Mouse (Mus musculus) spleen, adult 2 months (tissue): ENCODE data around the gene Csnk1e. TPM values are rescaled to one million over a fixed set of nuclear protein-coding genes. Genes with fewer than 3 reads are reported as not detected.

ENCODE experiments used
- DNase-seq, 2 experiments: peaks; one replicate each; pipeline versions ENCODE4 v3.0.0 to v3.0.0-alpha.2; 2012 to 2021; ENCODE audit warnings: low spot score in 2 of 2, low read depth in 1 of 2
- H3K27ac ChIP-seq: fragments of 200-500 bp; 2 replicates; pipeline ENCODE4 v1.5.1; 2012; ENCODE audit warnings: low read length, inconsistent platforms; ENCODE audit not compliant: insufficient read depth
- H3K27me3 ChIP-seq: fragments of 200-500 bp; 2 replicates; pipeline ENCODE4 v1.6.1; 2012; ENCODE audit warnings: mild to moderate bottlenecking, moderate library complexity, low read length, inconsistent platforms; ENCODE audit not compliant: control insufficient read depth, insufficient read depth
- H3K36me3 ChIP-seq: fragments of 200-500 bp; 2 replicates; pipeline ENCODE4 v1.6.1; 2012; ENCODE audit warnings: mild to moderate bottlenecking, low read length, inconsistent platforms; ENCODE audit not compliant: control insufficient read depth, insufficient read depth
- H3K4me1 ChIP-seq: fragments of 200-500 bp; 2 replicates; pipeline ENCODE4 v1.6.1; 2011; ENCODE audit warnings: inconsistent platforms; ENCODE audit not compliant: control insufficient read depth, insufficient read depth, insufficient read length
- H3K4me3 ChIP-seq: fragments of 200-500 bp; 2 replicates; pipeline ENCODE4 v1.5.1; 2011; ENCODE audit warnings: mild to moderate bottlenecking, inconsistent platforms; ENCODE audit not compliant: insufficient read depth, insufficient read length; ENCODE audit errors: extremely low read depth
- CTCF ChIP-seq: fragments of 200-500 bp; IDR thresholded peaks from 2 replicates; pipeline ENCODE4 v1.5.1; 2011; ENCODE audit warnings: mild to moderate bottlenecking, inconsistent platforms; ENCODE audit not compliant: insufficient read depth, insufficient read length, insufficient replicate concordance; ENCODE audit errors: extremely low read depth
- POLR2A ChIP-seq: fragments of 200-500 bp; IDR thresholded peaks from 2 replicates; pipeline ENCODE4 v1.6.1; 2011; ENCODE audit warnings: low read depth, low read length, inconsistent platforms
- WGBS: fragments of 180-500 bp; shearing (Covaris S2); methylation state at CpG from one replicate; pipeline ENCODE4 v1.1.7; 2018; 5-methylcytosine and 5-hydroxymethylcytosine counted together
- polyA plus RNA-seq: library from polyadenylated mRNA; depleted of rRNA; stranded (reverse); fragments of >200 nt; gene quantifications from 2 replicates; pipeline ENCODE4 v1.2.3, GENCODE M21; 2012

Csnk1e gene
- polyA plus RNA-seq, 1 experiment: 26.3 TPM

DNA sequence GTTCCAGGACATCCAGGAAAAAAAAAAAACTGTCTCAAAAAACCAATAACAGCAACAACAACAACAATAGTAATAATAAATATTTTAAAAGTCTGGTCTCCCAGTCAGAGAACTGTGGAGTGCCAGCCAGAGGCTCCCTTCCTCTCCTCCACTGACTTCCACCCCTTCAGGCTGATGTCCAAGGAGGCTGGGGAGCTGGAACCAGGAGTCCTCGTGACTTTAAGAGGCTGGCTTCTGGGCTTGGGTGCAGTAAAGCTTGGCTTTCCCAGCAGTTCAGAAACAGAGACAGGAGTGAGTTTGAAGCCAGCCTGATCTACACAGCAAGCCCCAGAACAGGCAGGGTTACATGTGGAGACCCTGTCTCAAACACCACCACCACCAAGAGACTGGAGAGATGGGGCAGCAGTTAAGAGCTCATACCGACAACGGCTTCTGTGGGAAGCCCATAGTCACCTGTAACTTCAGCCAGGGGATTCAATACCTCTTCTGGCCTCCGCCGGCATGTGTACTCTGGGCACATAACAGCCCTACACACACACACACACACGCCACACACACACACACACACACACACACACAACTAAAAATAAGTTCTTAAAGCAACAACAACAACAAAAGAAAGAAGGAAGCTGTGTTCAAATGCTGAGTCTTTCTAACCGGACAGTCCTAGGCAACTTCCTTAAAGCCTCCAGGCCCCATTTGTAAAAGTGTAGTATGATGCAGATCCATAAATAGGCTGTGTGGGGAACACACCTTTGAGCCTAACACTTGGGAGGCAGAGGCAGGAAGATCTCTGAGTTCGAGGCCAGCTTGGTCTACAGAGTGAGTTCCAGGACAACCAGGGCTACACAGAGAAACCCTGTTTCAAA, 9.3 kb downstream of the Csnk1e start:
- H3K27ac ChIP-seq: 0 out of 2 replicates have a peak overlapping the region, but pooled peaks have one; percentile 33
- TF ChIP-seq POLR2A: no peak
- 72% methylated on average over 8 of the region's 8 CpGs for WGBS

DNA sequence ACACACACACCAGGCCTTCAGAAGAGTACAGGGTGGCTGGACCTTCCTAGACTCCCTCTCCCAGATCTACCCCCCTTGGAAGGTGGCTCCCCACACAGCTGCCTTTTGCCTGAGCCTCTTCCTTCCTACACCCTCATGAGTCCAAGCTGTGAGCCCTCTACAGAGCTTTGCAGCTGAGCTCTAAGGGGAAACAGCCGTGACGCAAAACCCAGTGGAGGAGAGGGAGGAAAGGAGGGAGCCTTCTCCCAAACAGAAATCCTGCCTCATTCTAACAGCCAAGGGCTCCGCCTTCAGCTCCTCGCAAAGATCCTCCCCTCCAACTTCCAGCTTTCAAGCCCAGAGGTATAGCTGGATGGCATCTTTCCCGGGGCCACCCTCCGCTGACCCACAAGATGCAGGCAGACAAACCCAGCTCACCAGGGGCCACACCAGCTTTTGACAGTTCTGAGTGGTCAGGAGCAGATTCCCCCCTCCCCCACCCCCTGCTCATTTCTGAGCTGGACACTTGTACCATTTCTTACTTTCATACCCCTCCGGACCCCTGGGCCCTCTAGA, 11.4 kb downstream of the Csnk1e start:
- DNase-seq: no peak
- Histone ChIP-seq H3K36me3 (no peaks in the 10 kb centered on the region), H3K27ac (no peak overlapping the region), H3K27me3 (no peaks in the 10 kb centered on the region), H3K4me1 (peaks cover 8% of the 10 kb centered on the region; the same call in 1 of the 2 replicates), H3K4me3 (no peak overlapping the region)
- WGBS: 81% methylated on average over 7 of the region's 7 CpGs
- TF ChIP-seq POLR2A: no peak
- no peak for TF ChIP-seq CTCF

More for the DNA sequence above, 9.3 kb downstream of the Csnk1e start:
- no peak for DNase-seq
- no peak overlapping the region for H3K4me3 ChIP-seq
- H3K36me3 ChIP-seq: no peaks in the 10 kb centered on the region
- no peaks in the 10 kb centered on the region for H3K27me3 ChIP-seq
- peaks cover 7% of the 10 kb centered on the region; the same call in 1 of the 2 replicates for H3K4me1 ChIP-seq

DNA sequence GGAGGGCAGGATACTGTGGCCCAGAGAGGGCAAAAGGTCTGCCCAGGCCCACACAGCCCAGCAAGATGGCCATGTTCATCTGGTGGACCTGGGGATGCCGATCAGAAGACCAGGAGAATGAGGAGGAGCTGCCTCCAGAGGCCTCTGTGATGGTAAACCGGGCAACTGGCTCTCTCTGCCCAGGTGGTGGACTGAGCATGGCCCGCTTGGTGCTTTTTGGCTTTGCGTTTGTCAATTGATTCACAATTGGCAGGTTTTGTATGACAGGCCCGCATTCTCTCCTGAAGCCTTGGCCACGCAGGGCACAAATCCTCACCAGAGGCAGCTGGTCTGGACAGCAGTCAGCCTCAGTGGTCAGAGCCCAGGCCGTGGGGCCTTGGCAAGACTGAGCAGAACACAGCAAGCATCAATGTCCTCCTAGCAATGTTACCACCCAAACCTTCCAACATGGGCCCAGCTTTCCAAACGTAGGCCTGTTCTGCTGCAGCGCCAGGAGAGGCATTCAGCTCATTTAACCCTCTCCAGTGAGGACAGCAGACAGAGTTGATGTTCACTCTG, 12.3 kb downstream of the Csnk1e start:
- TF ChIP-seq CTCF: no peak
- no peak for TF ChIP-seq POLR2A
- Histone ChIP-seq H3K4me1 (peaks cover 8% of the 10 kb centered on the region; the same call in 1 of the 2 replicates), H3K4me3 (no peak overlapping the region), H3K36me3 (no peaks in the 10 kb centered on the region), H3K27ac (no peak overlapping the region), H3K27me3 (no peaks in the 10 kb centered on the region)
- 93% methylated on average over 9 of the region's 9 CpGs for WGBS
- no peak for DNase-seq

DNA sequence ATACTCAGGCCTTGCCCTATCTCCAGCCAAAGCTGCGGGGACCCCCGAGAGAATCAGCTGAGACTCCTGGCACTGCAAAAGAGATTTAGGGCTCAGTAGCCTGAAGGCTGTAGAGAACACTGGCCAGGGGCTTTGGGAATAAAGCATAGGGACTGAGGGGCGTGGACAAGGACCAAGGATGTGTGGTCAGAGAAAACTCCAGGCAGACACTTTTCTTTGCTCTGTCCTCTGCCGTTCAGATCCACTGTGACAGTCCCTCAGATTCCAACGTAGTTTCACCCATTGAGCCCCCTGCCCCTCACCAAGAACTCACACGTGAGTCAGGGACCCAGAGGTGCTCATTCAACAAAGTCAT, 13.1 kb downstream of the Csnk1e start:
- TF ChIP-seq POLR2A (no peak), CTCF (no peak)
- 25% methylated on average over 6 of the region's 6 CpGs for WGBS
- H3K27ac ChIP-seq: peak overlapping the region; percentile 50

DNA sequence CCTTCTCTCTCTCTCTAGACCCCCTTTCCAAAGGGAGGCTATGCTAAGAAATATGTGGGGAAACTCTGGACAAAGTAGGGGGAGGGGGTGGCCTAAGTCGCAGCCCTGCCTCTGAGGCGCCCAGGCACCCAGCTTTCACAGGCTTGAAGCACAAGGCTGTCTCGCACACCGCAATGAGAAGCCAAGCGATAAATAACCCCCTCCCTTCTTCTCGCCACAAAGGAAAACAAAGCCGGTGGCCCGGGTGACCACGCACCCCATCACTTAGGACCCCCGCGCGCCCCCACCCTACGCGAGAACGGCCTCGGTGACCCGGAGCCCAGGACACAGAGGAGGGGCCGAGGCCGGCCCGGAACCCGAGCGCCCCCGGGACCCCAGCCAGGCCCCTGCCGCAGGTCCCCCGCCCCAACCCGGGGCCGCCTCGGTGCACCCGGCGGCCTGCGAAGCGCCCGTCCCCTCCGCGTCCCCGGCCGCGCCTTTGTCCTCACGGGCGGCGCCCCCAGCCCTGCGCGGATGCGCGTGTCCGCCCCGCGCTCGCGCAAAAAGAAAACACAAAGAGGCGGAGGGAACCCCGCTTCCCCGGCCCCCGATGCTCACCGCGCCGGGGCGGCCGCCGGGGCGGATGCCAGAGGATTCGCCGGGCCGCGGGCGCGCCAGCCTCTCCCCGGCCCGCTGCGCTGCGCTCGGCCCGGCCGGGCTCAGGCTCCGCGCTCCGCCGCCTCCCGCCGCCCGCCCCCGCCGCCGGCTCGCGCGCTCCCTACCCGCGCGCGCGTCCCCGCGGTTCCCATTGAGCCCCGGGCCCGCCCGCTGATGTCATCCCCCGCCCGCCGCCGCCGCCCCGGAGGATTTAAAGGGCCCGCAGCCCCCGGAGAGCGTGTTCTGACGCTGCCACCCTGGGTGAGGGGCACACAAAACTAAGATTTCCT, 13.8 kb downstream of the Csnk1e start:
- peak overlapping the region; percentile 67 for H3K4me3 ChIP-seq
- no peaks in the 10 kb centered on the region for H3K27me3 ChIP-seq
- H3K4me1 ChIP-seq: peaks cover 8% of the 10 kb centered on the region; the same call in 1 of the 2 replicates
- TF ChIP-seq CTCF: no peak
- no peaks in the 10 kb centered on the region for H3K36me3 ChIP-seq
- WGBS: under 1% methylated on average over 106 of the region's 107 CpGs
- peak in 1 of 2 experiments; percentile 68 for DNase-seq
- peak overlapping the region; percentile 50 for H3K27ac ChIP-seq

More for the DNA sequence above, 13.1 kb downstream of the Csnk1e start:
- Histone ChIP-seq H3K36me3 (no peaks in the 10 kb centered on the region), H3K4me1 (peaks cover 8% of the 10 kb centered on the region; the same call in 1 of the 2 replicates), H3K27me3 (no peaks in the 10 kb centered on the region), H3K4me3 (peak overlapping the region; percentile 63)
- no peak for DNase-seq

DNA sequence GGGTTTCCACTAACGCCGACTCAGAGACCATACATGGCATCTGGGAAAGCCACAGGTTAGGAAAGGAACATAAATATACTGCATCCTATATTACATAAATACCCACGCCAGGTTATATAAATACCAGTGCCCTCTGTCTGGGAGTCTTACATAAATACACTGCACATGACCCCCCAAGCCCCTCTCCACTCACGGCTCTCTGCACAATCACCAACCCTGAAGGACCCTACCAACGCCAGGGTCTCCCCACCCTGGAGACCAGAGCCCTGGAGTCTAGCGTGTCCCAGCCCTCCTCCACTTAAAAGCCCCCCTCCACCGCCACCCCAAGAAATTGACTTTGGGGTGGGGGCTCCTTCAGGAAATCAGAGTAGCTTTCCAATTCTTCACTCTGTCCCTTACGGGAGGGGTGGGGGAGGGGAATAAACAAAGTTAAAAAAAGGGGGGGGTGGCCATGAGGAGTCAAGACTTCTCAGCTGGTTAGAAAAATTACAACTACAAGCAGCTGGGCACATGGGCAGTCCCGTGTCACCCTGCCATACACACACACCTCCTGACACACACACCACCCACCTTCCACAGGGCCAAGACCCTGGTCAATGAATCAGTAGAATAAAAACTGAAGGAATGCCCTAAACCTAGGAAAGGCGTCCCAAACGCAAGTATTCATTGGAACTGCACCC, 14.6 kb downstream of the Csnk1e start:
- Histone ChIP-seq H3K4me1 (peaks cover 8% of the 10 kb centered on the region; the same call in 1 of the 2 replicates), H3K4me3 (peak overlapping the region; percentile 67), H3K27ac (peak overlapping the region; percentile 45), H3K27me3 (no peaks in the 10 kb centered on the region), H3K36me3 (no peaks in the 10 kb centered on the region)
- DNase-seq: no peak
- TF ChIP-seq CTCF (no peak), POLR2A (no peak)
- WGBS: 26% methylated on average over 11 of the region's 11 CpGs
